1 mouse cellular context compared by ENCODE assay signal in the genomic region with DNA sequence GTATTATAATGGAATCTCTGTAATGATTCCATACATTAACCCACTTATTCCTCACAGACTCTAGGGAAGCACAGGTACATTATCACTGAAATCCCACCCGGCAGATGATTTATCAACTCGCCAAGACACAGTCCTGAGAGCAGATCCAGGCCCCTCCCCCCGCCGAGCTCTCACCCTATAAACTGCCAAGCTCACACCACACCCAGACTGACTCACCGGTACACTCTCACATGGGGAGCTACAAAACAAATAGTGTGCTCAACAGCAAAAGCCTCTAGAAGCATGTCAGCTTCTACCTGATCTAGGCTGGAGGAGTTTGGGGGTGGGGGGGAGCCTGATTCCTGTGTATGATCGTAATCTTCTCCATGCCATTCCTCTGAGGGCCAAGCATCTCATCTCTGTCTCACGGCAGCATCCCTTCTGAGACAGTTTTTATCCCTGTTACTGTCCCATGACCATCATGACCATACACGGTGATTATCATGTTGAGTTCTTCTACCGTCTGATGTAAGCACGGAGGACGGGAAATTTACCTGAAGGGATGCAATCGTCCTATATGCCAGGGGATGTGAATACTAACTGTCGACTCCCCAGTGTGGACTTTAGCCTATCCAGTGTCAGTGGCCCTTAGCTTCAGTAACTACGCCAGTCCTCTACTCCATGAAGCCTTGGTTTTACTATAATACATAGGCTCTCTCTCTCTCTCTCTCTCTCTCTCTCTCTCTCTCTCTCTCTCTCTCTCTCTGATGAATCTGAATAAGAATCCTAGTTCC.
TF ChIP-seq lines count a peak whose summit lies in the region.

No protein-coding gene starts in this region.

TF ChIP-seq in MEL, 35 proteins besides CTCF, POLR2A, EP300 and RAD21:
- no peak for TF ChIP-seq USF1 (IDR thresholded peaks at IDR 0.05; ENCODE audit: low read depth, low read length)
- TF ChIP-seq GATA1 (IDR thresholded peaks at IDR 0.05; ENCODE audit: low read depth, low read length), result no peak
- TF ChIP-seq TCF12 (IDR thresholded peaks at IDR 0.05; ENCODE audit: low read depth, low read length), result no peak
- no peak for TF ChIP-seq POLR2AphosphoS5 (IDR thresholded peaks at IDR 0.05; ENCODE audit: borderline replicate concordance, low read depth, low read length)
- TF ChIP-seq RCOR1 (IDR thresholded peaks at IDR 0.05; ENCODE audit: low read depth, low read length), result no peak
- no peak; the same call in 1 of the 2 replicates for TF ChIP-seq MXI1 (IDR thresholded peaks at IDR 0.05; ENCODE audit: low read depth, low read length)
- no peak for TF ChIP-seq BHLHE40 (IDR thresholded peaks at IDR 0.05; ENCODE audit: borderline replicate concordance, low read depth, low read length)
- no peak for TF ChIP-seq GABPA (IDR thresholded peaks at IDR 0.05; ENCODE audit: low read depth, low read length)
- TF ChIP-seq CHD2 (IDR thresholded peaks at IDR 0.05; ENCODE audit: low read length), result no peak
- TF ChIP-seq MAFK (IDR thresholded peaks at IDR 0.05; ENCODE audit: borderline replicate concordance, low read depth, low read length), result no peak
- TF ChIP-seq MAZ (IDR thresholded peaks at IDR 0.05; ENCODE audit: low read depth, low read length), result no peak
- no peak for TF ChIP-seq POLR2AphosphoS2 (IDR thresholded peaks at IDR 0.05; ENCODE audit: low read length)
TF ChIP-seq in MEL: peak in this region for 0.
